Mouse (Mus musculus): ENCODE results near the gene Ppm1f.

GRCm38 (mm10) chr16:16924481-16924880, 28.2 kb downstream of the Ppm1f start:
- TF ChIP-seq KAT2A (IDR thresholded peaks at IDR 0.05; ENCODE audit: insufficient replicate concordance, low read length), result no peak
- no peak for TF ChIP-seq MAFK (IDR thresholded peaks at IDR 0.05; ENCODE audit: insufficient replicate concordance, low read length)
- no peak for TF ChIP-seq RAD21 (IDR thresholded peaks at IDR 0.05; ENCODE audit: low read depth, low read length)
- TF ChIP-seq EP300 (IDR thresholded peaks at IDR 0.05; ENCODE audit: low read length), result no peak
- no peak for TF ChIP-seq POLR2AphosphoS2 (IDR thresholded peaks at IDR 0.05; ENCODE audit: low read depth, low read length)
- no peak for TF ChIP-seq CHD1 (IDR thresholded peaks at IDR 0.05; ENCODE audit: low read depth, low read length)
- TF ChIP-seq CTCF (conservative IDR thresholded peaks at IDR 0.05 in 1 of 2, IDR thresholded peaks at IDR 0.05 in 1 of 2; ENCODE audit: low read depth in 2 of 2, low read length in 2 of 2), result no peak
